Mouse (Mus musculus) brain, embryonic 18.5 days (tissue): ENCODE data around the gene Epm2aip1.

ENCODE experiments used
- DNase-seq: peaks from one replicate; pipeline ENCODE4 v3.0.0-alpha.2; 2012; ENCODE audit warnings: low read depth, low spot score

Epm2aip1 gene

GRCm38 (mm10) chr9:111286468-111286867, 14.7 kb downstream of the Epm2aip1 start:
- no peak for DNase-seq

- no peak for DNase-seq
Observed at GRCm38 (mm10) chr9:111287956-111288355, 16.2 kb downstream of the Epm2aip1 start.

GRCm38 (mm10) chr9:111289294-111289831, 17.6 kb downstream of the Epm2aip1 start:
- no peak for DNase-seq

- no peak for DNase-seq
Observed at GRCm38 (mm10) chr9:111289832-111290339, 18.2 kb downstream of the Epm2aip1 start.

- no peak for DNase-seq
Observed at GRCm38 (mm10) chr9:111290539-111291100, 18.9 kb downstream of the Epm2aip1 start.

GRCm38 (mm10) chr9:111293234-111293633, 21.5 kb downstream of the Epm2aip1 start:
- no peak for DNase-seq

- DNase-seq, result no peak
Observed at GRCm38 (mm10) chr9:111294911-111295310, 23.2 kb downstream of the Epm2aip1 start.

GRCm38 (mm10) chr9:111295323-111295722, 23.6 kb downstream of the Epm2aip1 start:
- DNase-seq, result no peak

- DNase-seq, result no peak
Observed at GRCm38 (mm10) chr9:111296433-111296832, 24.7 kb downstream of the Epm2aip1 start.

- DNase-seq, result no peak
Observed at GRCm38 (mm10) chr9:111298606-111299005, 26.9 kb downstream of the Epm2aip1 start.

GRCm38 (mm10) chr9:111302196-111302831, 30.6 kb downstream of the Epm2aip1 start:
- no peak for DNase-seq

- DNase-seq, result no peak
Observed at GRCm38 (mm10) chr9:111304036-111304435, 32.3 kb downstream of the Epm2aip1 start.

- DNase-seq, result no peak
Observed at GRCm38 (mm10) chr9:111306142-111306541, 34.4 kb downstream of the Epm2aip1 start.

GRCm38 (mm10) chr9:111311031-111311842, 39.5 kb downstream of the Epm2aip1 start, which contains the start of gene Trank1:
Trank1 (plus strand) TSS chr9:111311739.
- no peak for DNase-seq

- DNase-seq, result no peak
Observed at GRCm38 (mm10) chr9:111311843-111312441, 40.2 kb downstream of the Epm2aip1 start.

GRCm38 (mm10) chr9:111312442-111313141, 40.9 kb downstream of the Epm2aip1 start:
- no peak for DNase-seq

- DNase-seq, result no peak
Observed at GRCm38 (mm10) chr9:111313299-111313698, 41.6 kb downstream of the Epm2aip1 start.

GRCm38 (mm10) chr9:111313793-111314192, 42.1 kb downstream of the Epm2aip1 start:
- no peak for DNase-seq

- DNase-seq, result no peak
Observed at GRCm38 (mm10) chr9:111314219-111314618, 42.5 kb downstream of the Epm2aip1 start.

GRCm38 (mm10) chr9:111320912-111321311, 49.2 kb downstream of the Epm2aip1 start:
- DNase-seq, result no peak

- DNase-seq, result no peak
Observed at GRCm38 (mm10) chr9:111324881-111325280, 53.2 kb downstream of the Epm2aip1 start.
